Mouse (Mus musculus): ENCODE results near the gene Atp1a2.

Gene Atp1a2

GRCm38 (mm10) chr1:172297611-172298537 is at the start of gene Atp1a2:
TSS of gene Atp1a2 (minus strand) at chr1:172298064.
- no peak for DNase-seq

GRCm38 (mm10) chr1:172347382-172347781 is 49.5 kb upstream of the Atp1a2 start:
- DNase-seq: no peak

DNA sequence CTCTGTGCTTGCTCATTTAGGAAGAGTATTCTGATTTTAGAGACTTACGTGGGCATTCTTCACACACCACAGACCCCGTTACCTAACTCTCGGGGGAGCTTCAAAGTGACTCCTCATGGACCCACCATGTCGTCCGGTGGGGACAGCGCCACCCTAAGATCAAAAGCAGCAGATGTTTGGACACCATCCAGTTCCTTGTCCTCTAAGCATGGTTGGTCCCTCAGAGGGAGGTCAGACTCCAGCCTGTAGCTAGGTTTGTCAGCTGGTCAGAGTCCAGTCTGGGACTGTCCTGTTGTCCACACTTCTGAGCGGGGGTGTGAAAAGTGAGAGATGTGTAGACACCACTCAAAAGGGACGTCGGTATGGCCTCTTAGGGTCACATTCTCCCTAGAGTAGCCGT is 48.8 kb upstream of the Atp1a2 start:
- no peak for DNase-seq

DNA sequence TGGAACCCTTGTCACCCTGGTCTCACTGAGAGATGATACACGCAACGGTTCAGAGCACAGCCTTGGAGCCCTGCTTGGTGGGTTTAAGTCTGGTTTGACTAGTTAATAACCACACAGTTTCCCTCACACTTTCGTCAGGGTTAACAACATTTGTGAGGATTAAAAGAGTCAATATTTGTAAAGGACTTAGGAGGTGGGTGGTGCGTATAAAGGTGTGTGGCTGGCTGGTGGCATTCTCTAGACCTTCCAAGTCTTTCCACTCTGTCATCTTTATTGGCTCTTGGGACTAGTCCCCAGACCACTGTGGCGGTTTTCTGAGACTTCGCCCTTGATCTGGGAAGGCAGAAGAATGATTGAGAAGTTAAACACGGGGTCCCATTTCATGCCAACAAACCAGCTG is 47.0 kb upstream of the Atp1a2 start:
- DNase-seq: no peak

DNA sequence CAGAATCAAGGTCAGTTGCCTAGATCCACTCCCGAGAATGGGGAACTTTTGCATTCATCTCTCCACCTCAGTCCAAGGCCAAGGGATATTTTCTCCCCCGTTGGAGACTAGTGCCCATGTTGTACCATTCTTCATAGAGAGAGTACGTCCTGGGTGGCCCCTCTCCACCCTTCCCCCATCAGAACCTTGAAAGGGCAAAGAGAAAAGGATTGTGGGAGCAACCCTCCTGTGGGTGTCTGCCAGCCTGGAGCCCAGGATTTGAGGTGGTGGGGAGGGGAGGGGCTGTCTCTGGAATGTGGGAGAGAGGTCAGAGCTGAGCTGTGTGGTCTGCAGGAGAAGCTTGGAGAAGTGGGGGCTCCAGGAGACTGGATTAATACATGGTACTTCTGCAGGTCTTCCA is 46.0 kb upstream of the Atp1a2 start:
- no peak for DNase-seq

DNA sequence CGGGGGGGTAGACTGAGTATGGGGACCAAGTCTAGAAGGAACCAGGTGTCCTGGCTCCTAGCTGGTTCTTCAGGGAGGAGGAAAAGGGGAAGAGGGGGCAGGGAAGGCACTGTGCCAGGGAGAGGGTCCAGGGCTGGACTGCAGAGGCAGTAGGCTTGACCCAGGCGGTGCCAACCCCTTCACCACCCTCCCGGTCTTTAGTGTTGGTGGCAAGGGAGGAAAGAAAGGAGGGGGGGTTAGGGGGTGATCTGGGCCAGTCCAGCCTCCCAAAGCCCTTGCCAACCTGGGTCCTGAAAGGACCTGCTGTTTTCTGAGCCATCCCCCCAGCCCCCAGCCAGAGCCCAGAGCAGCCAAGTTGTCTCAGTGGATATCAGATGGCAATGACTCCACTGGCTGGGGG is 44.9 kb upstream of the Atp1a2 start:
- no peak for DNase-seq

GRCm38 (mm10) chr1:172341386-172341785 is 43.5 kb upstream of the Atp1a2 start:
- DNase-seq: no peak

DNA sequence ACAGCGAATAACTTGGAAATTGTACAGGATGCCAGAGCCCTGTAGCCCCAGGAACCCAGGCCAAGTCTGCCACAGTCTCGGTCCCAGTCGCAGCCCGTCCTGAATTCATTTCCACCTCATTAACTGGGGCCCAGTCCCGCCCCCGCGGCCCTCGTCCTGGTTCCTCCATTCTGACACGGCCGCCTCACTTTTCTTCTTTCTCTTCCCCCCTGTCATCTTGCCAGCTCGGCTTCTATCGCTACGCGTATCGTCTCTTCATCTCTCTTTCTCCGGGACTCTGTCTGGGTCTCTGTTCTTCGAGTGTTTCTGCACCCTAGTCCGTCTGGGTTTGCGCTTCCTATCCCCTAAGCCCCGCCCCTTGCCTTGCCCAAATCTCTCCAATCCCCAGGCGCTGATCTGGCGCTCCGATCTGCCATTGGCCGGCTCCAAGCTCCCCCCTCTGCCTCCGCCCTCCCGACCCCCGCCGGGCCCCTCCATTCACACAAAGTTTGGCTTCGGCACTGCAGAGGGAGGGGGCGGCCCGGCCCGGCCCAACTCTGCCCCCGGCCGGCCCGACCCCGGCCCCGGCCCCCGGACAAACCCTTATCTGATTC is 43.0 kb upstream of the Atp1a2 start, which contains the start of gene Kcnj10:
Kcnj10 (plus strand) TSS at position 482 of the 593 bp plus-strand sequence.
- peak; percentile 78 for DNase-seq

DNA sequence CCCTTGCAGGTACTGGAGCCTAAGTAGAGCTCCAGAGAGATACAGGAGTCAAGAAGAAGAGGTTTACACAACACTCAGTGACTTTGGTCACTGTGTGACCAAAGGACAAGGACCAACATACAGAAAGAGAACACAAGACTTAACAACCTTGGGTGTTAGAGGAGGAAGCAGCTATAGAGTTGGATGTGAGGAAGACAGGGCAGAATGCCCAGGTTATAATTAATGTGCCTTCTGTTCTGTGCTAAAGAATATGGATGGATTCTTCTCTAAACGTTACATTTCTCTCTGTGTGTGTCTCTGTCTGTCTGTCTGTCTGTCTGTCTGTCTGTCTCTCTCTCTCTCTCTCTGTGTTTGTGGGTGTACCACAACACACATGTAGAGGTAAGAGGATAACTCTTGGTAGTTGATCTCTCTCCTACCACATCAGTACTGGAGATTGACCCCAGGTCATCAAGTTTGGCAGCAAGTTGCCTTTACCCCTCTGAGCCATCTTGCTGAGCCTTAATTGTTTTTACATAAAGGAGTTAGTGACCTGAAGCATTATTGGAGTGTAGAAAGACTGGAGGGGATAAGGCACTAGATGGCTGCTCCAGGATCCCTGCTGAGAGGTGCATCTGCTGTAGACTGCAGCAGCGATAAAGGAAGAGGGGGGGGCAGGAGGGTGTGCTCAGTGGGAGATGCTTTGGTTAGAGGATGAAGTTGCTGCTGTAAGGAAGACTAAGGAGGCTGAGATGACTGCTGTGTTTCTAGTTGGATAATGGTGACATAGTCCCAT is 39.7 kb upstream of the Atp1a2 start:
- no peak for DNase-seq

DNA sequence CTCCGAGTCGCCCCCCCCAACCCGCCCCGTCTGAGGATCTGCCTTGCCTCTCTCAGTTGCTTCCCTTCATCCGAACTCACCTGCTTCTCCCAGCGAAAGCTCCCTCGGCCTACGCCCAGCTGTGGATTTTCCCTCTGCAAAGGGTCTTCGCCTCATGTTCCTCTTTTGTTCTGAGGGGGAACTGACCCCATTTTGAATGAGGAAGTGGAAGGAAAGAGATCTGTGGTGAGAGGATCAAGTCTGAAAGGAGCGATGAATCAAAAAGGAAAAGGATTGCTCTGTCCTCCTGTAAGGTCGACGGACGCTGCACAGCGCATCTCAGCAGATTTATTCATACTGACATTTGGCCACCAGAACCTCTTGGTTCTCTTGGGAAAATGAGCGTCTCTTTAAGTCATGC is 37.9 kb upstream of the Atp1a2 start:
- no peak for DNase-seq

DNA sequence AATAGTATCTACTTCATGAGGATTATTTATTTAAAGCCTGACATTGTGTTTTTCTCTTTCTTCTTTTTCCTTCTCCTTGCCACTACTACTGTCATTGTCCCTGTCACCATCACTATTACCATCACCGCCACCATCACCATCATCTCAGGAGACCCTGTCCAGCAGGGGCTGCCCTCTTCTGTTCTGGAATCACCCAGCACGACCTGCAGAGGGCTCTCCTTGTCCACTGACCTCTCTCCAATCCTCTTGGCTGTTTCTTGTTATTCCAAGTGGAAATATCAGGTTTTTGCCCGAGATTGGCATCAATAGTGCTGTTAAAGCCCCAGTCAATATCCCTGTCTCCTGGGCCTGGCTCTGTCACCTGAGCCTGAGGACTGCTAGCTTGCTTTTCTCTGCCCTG is 35.6 kb upstream of the Atp1a2 start:
- DNase-seq: no peak

GRCm38 (mm10) chr1:172332925-172333324 is 35.1 kb upstream of the Atp1a2 start:
- DNase-seq: no peak

DNA sequence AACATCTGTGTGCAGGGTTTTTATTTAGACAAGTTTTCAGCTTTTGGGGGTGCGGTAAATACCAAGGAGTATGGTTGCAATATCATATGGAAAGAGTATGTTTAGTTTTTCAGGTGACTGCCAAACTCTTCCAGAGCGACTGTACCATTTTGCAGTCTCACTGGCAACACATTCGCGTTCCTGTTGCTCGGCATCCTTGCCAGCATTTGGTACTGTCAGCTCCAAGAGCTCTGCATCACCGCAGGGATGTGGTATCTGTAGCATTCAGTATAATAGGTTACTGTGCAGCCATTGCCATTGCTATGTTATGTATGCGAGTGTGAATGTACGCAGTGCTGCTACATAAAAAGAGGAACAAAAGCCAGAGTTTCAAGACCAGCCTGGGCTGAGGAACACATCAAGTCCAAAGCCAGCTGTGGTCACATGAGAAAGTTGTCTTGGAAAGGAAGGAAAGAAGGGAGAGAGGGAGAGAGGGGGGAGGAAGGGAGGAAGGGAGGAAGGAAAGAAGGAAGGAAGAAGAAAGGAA is 33.6 kb upstream of the Atp1a2 start:
- DNase-seq: no peak

DNA sequence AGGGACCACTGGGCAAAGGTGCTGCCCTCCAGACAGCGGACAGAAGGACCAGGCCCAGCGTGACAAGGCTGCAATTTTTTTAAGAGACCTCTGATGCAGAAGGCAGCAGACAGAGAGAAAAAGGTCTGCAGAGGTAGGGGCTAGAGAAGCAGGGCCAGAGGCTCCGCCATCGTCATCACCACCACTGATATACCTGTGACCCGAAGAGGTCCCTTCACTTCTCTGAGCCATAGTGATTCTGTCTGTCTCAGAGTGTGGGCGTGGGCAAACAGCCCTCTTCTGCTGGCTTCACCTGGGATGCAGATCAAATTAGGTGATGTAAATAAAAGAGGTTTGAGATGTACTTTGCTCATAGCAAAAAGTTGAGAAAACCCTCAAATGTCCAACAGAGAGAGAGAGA is 31.8 kb upstream of the Atp1a2 start:
- DNase-seq: no peak

DNA sequence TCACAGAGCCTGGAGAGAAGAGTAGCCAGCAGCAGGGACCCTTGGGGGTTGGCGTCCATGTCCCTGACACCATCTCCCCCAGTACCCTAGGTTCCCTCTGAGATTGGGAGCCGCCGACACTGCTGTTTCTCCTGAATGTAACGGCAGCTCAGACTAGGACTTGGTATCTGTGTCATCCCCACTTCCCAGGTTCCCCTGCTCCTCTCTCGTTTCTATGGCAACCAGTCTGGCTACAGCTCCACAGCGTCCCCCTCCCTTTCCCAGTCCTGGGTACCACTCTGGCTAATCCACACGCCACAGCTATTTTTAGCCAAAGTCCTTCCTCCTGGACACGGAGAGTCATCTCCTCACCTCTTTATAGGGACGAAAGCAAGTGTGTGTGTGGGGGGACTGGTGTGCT is 31.3 kb upstream of the Atp1a2 start, which contains the start of gene Kcnj9:
Kcnj9 (minus strand) TSS at position 188 of the 400 bp plus-strand sequence.
- DNase-seq: no peak

DNA sequence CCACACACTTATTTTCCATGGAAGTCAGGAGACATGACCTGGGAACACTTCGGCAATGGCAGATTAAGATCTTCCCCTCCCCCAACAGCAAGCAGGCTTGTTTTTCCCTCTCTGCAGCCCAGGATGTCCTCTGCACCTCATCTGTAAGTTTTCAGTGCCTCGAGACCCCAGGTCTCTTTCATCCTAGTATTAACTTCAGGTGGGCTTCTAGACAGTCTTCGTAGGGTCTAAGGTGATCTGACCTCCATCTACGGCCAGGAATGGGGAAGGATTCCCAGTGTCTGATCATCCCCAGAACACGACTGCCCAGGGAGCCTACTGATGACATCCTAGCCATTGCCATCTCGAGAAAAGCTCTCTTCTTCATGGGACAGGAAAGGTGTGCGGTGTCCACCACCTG is 30.6 kb upstream of the Atp1a2 start:
- no peak for DNase-seq

DNA sequence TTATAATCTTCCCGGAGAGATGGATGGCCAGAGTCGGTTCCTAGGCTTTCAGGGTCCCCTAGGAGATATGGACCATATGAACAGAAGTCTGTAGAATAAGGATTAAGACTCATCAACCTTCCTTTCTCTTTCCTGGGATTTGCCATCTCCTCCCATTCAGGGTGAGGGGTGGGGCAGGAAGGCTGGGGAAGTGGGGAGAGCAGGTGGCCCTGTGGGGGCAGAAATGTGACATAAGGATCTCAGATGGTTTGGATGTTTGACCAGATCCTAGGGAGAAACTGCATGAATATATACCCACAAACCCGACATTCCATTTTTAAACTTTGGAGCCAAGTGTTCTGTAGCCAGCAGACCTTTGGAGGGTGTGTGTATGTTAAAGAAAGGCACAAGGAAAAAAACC is 30.2 kb upstream of the Atp1a2 start:
- DNase-seq: no peak

GRCm38 (mm10) chr1:172327206-172328001 is 29.5 kb upstream of the Atp1a2 start:
- DNase-seq: no peak

- DNase-seq: no peak
These were observed 28.8 kb upstream of the Atp1a2 start for GRCm38 (mm10) chr1:172326684-172327083.

DNA sequence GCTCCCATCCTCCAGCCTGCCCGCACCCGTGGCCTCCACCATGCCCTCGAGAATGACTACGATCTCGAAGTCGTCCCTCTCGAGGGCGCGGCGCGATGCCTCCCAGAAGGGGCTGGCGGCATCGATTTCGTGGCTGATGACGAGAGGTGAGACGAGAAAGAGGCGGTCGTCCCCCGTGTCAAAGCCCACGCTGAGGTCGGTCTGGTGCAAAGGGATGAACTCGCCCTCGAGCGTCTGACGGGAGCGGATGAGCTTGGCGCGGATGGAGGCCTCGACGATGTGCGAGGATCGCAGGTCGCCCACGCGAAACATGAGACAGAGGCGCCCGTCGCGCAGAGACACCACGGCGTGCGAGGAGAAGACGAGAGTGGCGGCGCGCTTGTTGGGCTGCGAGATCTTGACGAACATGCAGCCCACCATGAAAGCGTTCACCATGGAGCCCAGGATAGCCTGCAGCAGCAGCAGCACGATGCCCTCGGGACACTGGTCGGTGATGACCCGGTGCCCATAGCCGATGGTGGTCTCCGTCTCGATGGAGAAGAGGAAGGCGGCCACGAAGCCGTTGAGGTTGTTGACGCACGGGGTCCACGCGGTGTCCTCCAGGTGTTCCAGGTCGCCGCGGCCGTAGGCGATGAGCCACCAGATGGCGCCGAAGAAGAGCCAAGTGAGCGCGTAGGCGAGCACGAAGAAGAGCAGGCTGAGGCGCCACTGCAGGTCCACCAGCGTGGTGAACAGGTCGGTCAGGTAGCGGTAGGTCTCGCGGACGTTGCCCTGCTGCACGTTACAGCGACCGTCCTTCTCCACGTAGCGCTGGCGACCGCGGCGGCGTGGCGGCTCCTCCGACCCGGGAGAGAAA is 28.0 kb upstream of the Atp1a2 start:
- DNase-seq: peak; percentile 79

GRCm38 (mm10) chr1:172324725-172325124 is 26.9 kb upstream of the Atp1a2 start:
- peak; percentile 68 for DNase-seq

All from thymus, postnatal 25 days (tissue).